Mouse (Mus musculus) skeletal muscle tissue, adult 2 months (tissue): ENCODE measurements around the gene Ooep.
"Not testable (repeated sequence)": the region's sequence is repeated elsewhere in the genome, so short reads cannot be mapped to it uniquely, and the experiment has no call there.

Experiments used
- DNase-seq: peaks from one replicate; pipeline ENCODE4 v3.0.0-alpha.2; 2012; ENCODE audit warnings: low read depth, low spot score

The Ooep gene

GRCm38 (mm10) chr9:78367959-78368358, 10.6 kb downstream of the Ooep start, which contains the start of gene Dppa5a:
TSS of gene Dppa5a (minus strand) at chr9:78368177.
- not testable (repeated sequence) for DNase-seq

GRCm38 (mm10) chr9:78365850-78366544, 12.5 kb downstream of the Ooep start:
- DNase-seq, result no peak

- no peak for DNase-seq
These were observed 13.8 kb downstream of the Ooep start for GRCm38 (mm10) chr9:78364701-78365100.

- no peak for DNase-seq
These were observed 15.2 kb downstream of the Ooep start for GRCm38 (mm10) chr9:78363374-78363773.

GRCm38 (mm10) chr9:78360484-78360872, 18.0 kb downstream of the Ooep start:
- DNase-seq, result no peak

- no peak for DNase-seq
These were observed 18.6 kb downstream of the Ooep start for GRCm38 (mm10) chr9:78359750-78360483.

- peak; percentile 21 for DNase-seq
These were observed 20.5 kb downstream of the Ooep start for GRCm38 (mm10) chr9:78358053-78358452.

GRCm38 (mm10) chr9:78355611-78356010, 22.9 kb downstream of the Ooep start, which contains the start of gene Gsta2:
TSS of gene Gsta2 (minus strand) at chr9:78355788.
- no peak for DNase-seq

- no peak for DNase-seq
These were observed 23.6 kb downstream of the Ooep start for GRCm38 (mm10) chr9:78354665-78355578.

GRCm38 (mm10) chr9:78351504-78352220, 26.9 kb downstream of the Ooep start:
- no peak for DNase-seq

- DNase-seq, result not testable (repeated sequence)
These were observed 28.5 kb downstream of the Ooep start for GRCm38 (mm10) chr9:78350007-78350406.

GRCm38 (mm10) chr9:78349141-78349540, 29.4 kb downstream of the Ooep start:
- DNase-seq, result not testable (repeated sequence)

GRCm38 (mm10) chr9:78348206-78349004, 30.1 kb downstream of the Ooep start:
- peak; percentile 14 for DNase-seq

- no peak for DNase-seq
These were observed 31.5 kb downstream of the Ooep start for GRCm38 (mm10) chr9:78347004-78347403.

- DNase-seq, result not testable (repeated sequence)
These were observed 33.3 kb downstream of the Ooep start for GRCm38 (mm10) chr9:78345235-78345634.

- DNase-seq, result not testable (repeated sequence)
These were observed 35.5 kb downstream of the Ooep start for GRCm38 (mm10) chr9:78343055-78343454.

GRCm38 (mm10) chr9:78342494-78342893, 36.0 kb downstream of the Ooep start:
- not testable (repeated sequence) for DNase-seq

- DNase-seq, result not testable (repeated sequence)
These were observed 38.2 kb downstream of the Ooep start for GRCm38 (mm10) chr9:78340324-78340723.

- not testable (repeated sequence) for DNase-seq
These were observed 41.5 kb downstream of the Ooep start for GRCm38 (mm10) chr9:78337050-78337449.

GRCm38 (mm10) chr9:78327289-78327688, 51.2 kb downstream of the Ooep start, which contains the start of gene Omt2b:
TSS of gene Omt2b (plus strand) at chr9:78327589.
- not testable (repeated sequence) for DNase-seq
